Mouse (Mus musculus): ENCODE measurements at regions not wholly inside any gene's neighbourhood (a gene's known extent, or its start where the extent isn't known, plus 50 kb on each side); places are given as distances from the start of the nearest gene placed in this dataset.

- Histone ChIP-seq H3K27me3 (ENCODE audit: insufficient read depth, low read length) (peaks cover 16% of the 10 kb centered on the region), H3K9me3 (ENCODE audit: low read length) (no peaks in the 10 kb centered on the region), H3K36me3 (ENCODE audit: insufficient read depth, low read length) (no peaks in the 10 kb centered on the region), H3K4me3 (replicated peaks; ENCODE audit: low read length) (no peak overlapping the region), H3K4me1 (replicated peaks; ENCODE audit: low read depth, low read length) (peaks cover 8% of the 10 kb centered on the region)
- TF ChIP-seq NANOG (IDR thresholded peaks at IDR 0.05; ENCODE audit: borderline replicate concordance, low read length) (no peak), CTCF (conservative IDR thresholded peaks at IDR 0.05; ENCODE audit: low read length) (no peak), POU5F1 (IDR thresholded peaks at IDR 0.05; ENCODE audit: borderline replicate concordance, low read length) (no peak)
These were observed 82.8 kb upstream of the Myo10 start for GRCm38 (mm10) chr15:25539344-25540176.

- Histone ChIP-seq H3K36me3 (ENCODE audit: insufficient read depth, low read length) (no peaks in the 10 kb centered on the region), H3K4me3 (replicated peaks; ENCODE audit: low read length) (no peak overlapping the region), H3K9me3 (ENCODE audit: low read length) (no peaks in the 10 kb centered on the region), H3K4me1 (replicated peaks; ENCODE audit: low read depth, low read length) (no peaks in the 10 kb centered on the region), H3K27me3 (ENCODE audit: insufficient read depth, low read length) (no peaks in the 10 kb centered on the region)
- no peak for TF ChIP-seq NANOG (IDR thresholded peaks at IDR 0.05; ENCODE audit: borderline replicate concordance, low read length)
- TF ChIP-seq CTCF (conservative IDR thresholded peaks at IDR 0.05; ENCODE audit: low read length) = no peak
- TF ChIP-seq POU5F1 (IDR thresholded peaks at IDR 0.05; ENCODE audit: borderline replicate concordance, low read length) = no peak
These were observed 79.9 kb upstream of the Myo10 start for GRCm38 (mm10) chr15:25542382-25542781.

GRCm38 (mm10) chr15:25546185-25546584, 76.1 kb upstream of the Myo10 start:
- H3K4me1 ChIP-seq (replicated peaks; ENCODE audit: low read depth, low read length) = no peaks in the 10 kb centered on the region
- no peaks in the 10 kb centered on the region for H3K36me3 ChIP-seq (ENCODE audit: insufficient read depth, low read length)
- H3K9me3 ChIP-seq (ENCODE audit: low read length) = no peaks in the 10 kb centered on the region
- H3K4me3 ChIP-seq (replicated peaks; ENCODE audit: low read length) = no peak overlapping the region
- no peak for TF ChIP-seq CTCF (conservative IDR thresholded peaks at IDR 0.05; ENCODE audit: low read length)
- no peak for TF ChIP-seq NANOG (IDR thresholded peaks at IDR 0.05; ENCODE audit: borderline replicate concordance, low read length)
- TF ChIP-seq POU5F1 (IDR thresholded peaks at IDR 0.05; ENCODE audit: borderline replicate concordance, low read length) = no peak
- H3K27me3 ChIP-seq (ENCODE audit: insufficient read depth, low read length) = no peaks in the 10 kb centered on the region

GRCm38 (mm10) chr15:25550269-25551054, 71.9 kb upstream of the Myo10 start:
- TF ChIP-seq POU5F1 (IDR thresholded peaks at IDR 0.05; ENCODE audit: borderline replicate concordance, low read length) = no peak
- no peak for TF ChIP-seq NANOG (IDR thresholded peaks at IDR 0.05; ENCODE audit: borderline replicate concordance, low read length)
- TF ChIP-seq CTCF (conservative IDR thresholded peaks at IDR 0.05; ENCODE audit: low read length) = no peak
- no peaks in the 10 kb centered on the region for H3K36me3 ChIP-seq (ENCODE audit: insufficient read depth, low read length)
- H3K4me3 ChIP-seq (replicated peaks; ENCODE audit: low read length) = no peak overlapping the region
- peaks cover 9% of the 10 kb centered on the region for H3K4me1 ChIP-seq (replicated peaks; ENCODE audit: low read depth, low read length)
- no peaks in the 10 kb centered on the region for H3K27me3 ChIP-seq (ENCODE audit: insufficient read depth, low read length)
- H3K9me3 ChIP-seq (ENCODE audit: low read length) = no peaks in the 10 kb centered on the region

- peaks cover 24% of the 10 kb centered on the region for H3K4me1 ChIP-seq (replicated peaks; ENCODE audit: low read depth, low read length)
- H3K36me3 ChIP-seq (ENCODE audit: insufficient read depth, low read length) = no peaks in the 10 kb centered on the region
- no peak overlapping the region for H3K4me3 ChIP-seq (replicated peaks; ENCODE audit: low read length)
- no peak for TF ChIP-seq POU5F1 (IDR thresholded peaks at IDR 0.05; ENCODE audit: borderline replicate concordance, low read length)
- no peak for TF ChIP-seq CTCF (conservative IDR thresholded peaks at IDR 0.05; ENCODE audit: low read length)
- TF ChIP-seq NANOG (IDR thresholded peaks at IDR 0.05; ENCODE audit: borderline replicate concordance, low read length) = no peak
- H3K9me3 ChIP-seq (ENCODE audit: low read length) = no peaks in the 10 kb centered on the region
- H3K27me3 ChIP-seq (ENCODE audit: insufficient read depth, low read length) = no peaks in the 10 kb centered on the region
These were observed 67.4 kb upstream of the Myo10 start for GRCm38 (mm10) chr15:25554945-25555344.

- H3K9me3 ChIP-seq (ENCODE audit: low read length) = peaks cover 6% of the 10 kb centered on the region
- H3K4me3 ChIP-seq (replicated peaks; ENCODE audit: low read length) = no peak overlapping the region
- peaks cover 24% of the 10 kb centered on the region for H3K4me1 ChIP-seq (replicated peaks; ENCODE audit: low read depth, low read length)
- TF ChIP-seq CTCF (conservative IDR thresholded peaks at IDR 0.05; ENCODE audit: low read length) (no peak), POU5F1 (IDR thresholded peaks at IDR 0.05; ENCODE audit: borderline replicate concordance, low read length) (no peak), NANOG (IDR thresholded peaks at IDR 0.05; ENCODE audit: borderline replicate concordance, low read length) (no peak)
- H3K36me3 ChIP-seq (ENCODE audit: insufficient read depth, low read length) = no peaks in the 10 kb centered on the region
- no peaks in the 10 kb centered on the region for H3K27me3 ChIP-seq (ENCODE audit: insufficient read depth, low read length)
These were observed 66.5 kb upstream of the Myo10 start for GRCm38 (mm10) chr15:25555852-25556251.

GRCm38 (mm10) chr15:25557566-25557965, 64.8 kb upstream of the Myo10 start:
- no peak for TF ChIP-seq CTCF (conservative IDR thresholded peaks at IDR 0.05; ENCODE audit: low read length)
- TF ChIP-seq POU5F1 (IDR thresholded peaks at IDR 0.05; ENCODE audit: borderline replicate concordance, low read length) = no peak
- no peak for TF ChIP-seq NANOG (IDR thresholded peaks at IDR 0.05; ENCODE audit: borderline replicate concordance, low read length)

GRCm38 (mm10) chr15:25558240-25558639, 64.1 kb upstream of the Myo10 start:
- peaks cover 11% of the 10 kb centered on the region for H3K9me3 ChIP-seq (ENCODE audit: low read length)
- H3K4me3 ChIP-seq (replicated peaks; ENCODE audit: low read length) = no peak overlapping the region
- no peaks in the 10 kb centered on the region for H3K27me3 ChIP-seq (ENCODE audit: insufficient read depth, low read length)
- peaks cover 24% of the 10 kb centered on the region for H3K4me1 ChIP-seq (replicated peaks; ENCODE audit: low read depth, low read length)
- TF ChIP-seq POU5F1 (IDR thresholded peaks at IDR 0.05; ENCODE audit: borderline replicate concordance, low read length) (no peak), CTCF (conservative IDR thresholded peaks at IDR 0.05; ENCODE audit: low read length) (no peak), NANOG (IDR thresholded peaks at IDR 0.05; ENCODE audit: borderline replicate concordance, low read length) (no peak)
- no peaks in the 10 kb centered on the region for H3K36me3 ChIP-seq (ENCODE audit: insufficient read depth, low read length)

More at GRCm38 (mm10) chr15:25557566-25557965, 64.8 kb upstream of the Myo10 start:
- no peaks in the 10 kb centered on the region for H3K36me3 ChIP-seq (ENCODE audit: insufficient read depth, low read length)
- H3K9me3 ChIP-seq (ENCODE audit: low read length) = peaks cover 11% of the 10 kb centered on the region
- H3K4me1 ChIP-seq (replicated peaks; ENCODE audit: low read depth, low read length) = peaks cover 24% of the 10 kb centered on the region
- no peaks in the 10 kb centered on the region for H3K27me3 ChIP-seq (ENCODE audit: insufficient read depth, low read length)
- no peak overlapping the region for H3K4me3 ChIP-seq (replicated peaks; ENCODE audit: low read length)
